Mouse (Mus musculus) heart, embryonic 15.5 days (tissue): ENCODE measurements at regions not wholly inside any gene's neighbourhood (a gene's known extent, or its start where the extent isn't known, plus 50 kb on each side); places are given as distances from the start of the nearest gene placed in this dataset.

Source experiments
- ATAC-seq: fragments of 200-750 bp; cut with Nextera tagmentation; replicated peaks from 2 replicates; pipeline ENCODE4 v1.8.0; 2017; ENCODE audit warnings: low read depth, moderate TSS enrichment; ENCODE audit not compliant: insufficient number of reproducible peaks, insufficient read depth, low FRiP score
- H3K27ac ChIP-seq: fragments of 300-500 bp; sonication (generic); 2 replicates; pipeline ENCODE4 v1.5.1; 2015; ENCODE audit warnings: mild to moderate bottlenecking, inconsistent platforms
- H3K27me3 ChIP-seq: fragments of 300-500 bp; sonication (generic); 2 replicates; pipeline ENCODE4 v1.6.1; 2015; ENCODE audit warnings: inconsistent platforms
- H3K36me3 ChIP-seq: fragments of 300-500 bp; sonication (generic); 2 replicates; pipeline ENCODE4 v1.6.1; 2015; ENCODE audit warnings: mild to moderate bottlenecking, inconsistent platforms
- H3K4me1 ChIP-seq: fragments of 300-500 bp; sonication (generic); replicated peaks from 2 replicates; pipeline ENCODE4 v1.6.1; 2015; ENCODE audit warnings: inconsistent platforms
- H3K4me2 ChIP-seq: fragments of 300-500 bp; sonication (generic); 2 replicates; pipeline ENCODE4 v1.6.1; 2015; ENCODE audit warnings: inconsistent platforms, mild to moderate bottlenecking, moderate library complexity
- H3K4me3 ChIP-seq: fragments of 300-500 bp; sonication (generic); 2 replicates; pipeline ENCODE4 v1.5.1; 2015; ENCODE audit warnings: mild to moderate bottlenecking, inconsistent platforms
- H3K9ac ChIP-seq: fragments of 300-500 bp; sonication (generic); 2 replicates; pipeline ENCODE4 v1.6.1; 2015; ENCODE audit warnings: mild to moderate bottlenecking, inconsistent platforms
- H3K9me3 ChIP-seq: fragments of 300-500 bp; sonication (generic); replicated peaks from 2 replicates; pipeline ENCODE4 v1.6.1; 2016; ENCODE audit warnings: inconsistent platforms
- WGBS: fragments of 180-500 bp; shearing (Covaris S2); methylation state at CpG from one replicate; pipeline ENCODE4 v1.1.7; 2015; ENCODE audit warnings: mixed read lengths; 5-methylcytosine and 5-hydroxymethylcytosine counted together

DNA sequence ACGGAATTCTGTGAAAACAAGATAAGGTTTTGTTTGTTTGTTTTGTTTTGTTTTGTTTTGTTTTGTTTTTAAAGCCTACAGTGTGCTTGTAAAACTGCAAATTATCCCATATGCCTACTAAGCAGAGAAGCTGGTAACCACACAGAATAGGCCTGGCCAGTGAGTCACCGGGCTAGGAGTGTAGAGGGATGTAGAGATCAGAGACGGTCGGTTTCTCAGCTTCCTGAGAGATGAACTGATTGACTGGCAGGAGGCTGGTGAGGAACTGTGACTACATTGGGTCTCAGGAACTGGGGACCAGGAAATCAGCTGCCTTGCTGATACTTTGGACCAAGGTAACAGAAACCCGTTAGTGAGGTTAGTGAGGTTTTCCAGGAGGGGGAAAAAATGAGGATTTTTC lies 100.6 kb upstream of the Hmga2 start:
- 58% methylated on average over 5 of the region's 5 CpGs for WGBS
- no peak overlapping the region for H3K4me2 ChIP-seq

DNA sequence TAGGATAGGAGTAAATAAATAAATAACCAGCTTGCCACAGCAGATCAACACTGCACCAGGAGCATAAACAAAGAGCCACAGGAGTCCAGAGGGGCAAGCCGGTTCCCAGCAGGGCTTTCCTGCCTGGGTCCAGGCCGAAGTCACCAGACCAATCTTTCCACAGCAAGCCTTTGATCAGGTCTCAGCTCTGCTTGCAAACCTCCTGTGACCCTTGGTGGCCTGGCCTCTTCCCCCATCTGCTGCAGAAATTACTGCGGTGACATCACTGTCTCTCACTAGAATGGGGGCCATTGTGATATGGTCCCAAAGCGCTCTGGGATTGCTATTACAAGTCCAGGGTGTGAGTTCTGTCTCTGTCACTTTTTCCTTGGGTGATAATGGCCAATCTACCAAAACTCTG lies 99.9 kb upstream of the Hmga2 start:
- 32% methylated on average over 4 of the region's 4 CpGs for WGBS
- Histone ChIP-seq H3K9ac (no peak overlapping the region), H3K9me3 (no peaks in the 10 kb centered on the region), H3K27ac (no peak overlapping the region), H3K36me3 (no peaks in the 10 kb centered on the region), H3K4me3 (no peak overlapping the region), H3K4me1 (peaks cover 3% of the 10 kb centered on the region; the same call in 1 of the 2 replicates), H3K4me2 (no peak overlapping the region), H3K27me3 (0 out of 2 replicates have a peak, but pooled peaks cover 3% of the 10 kb centered on the region)
- no peak for ATAC-seq

More for the DNA sequence above, 100.6 kb upstream of the Hmga2 start:
- Histone ChIP-seq H3K4me3 (no peak overlapping the region), H3K36me3 (no peaks in the 10 kb centered on the region), H3K4me1 (peaks cover 3% of the 10 kb centered on the region; the same call in 1 of the 2 replicates), H3K27me3 (0 out of 2 replicates have a peak, but pooled peaks cover 3% of the 10 kb centered on the region), H3K9me3 (no peaks in the 10 kb centered on the region), H3K9ac (no peak overlapping the region), H3K27ac (no peak overlapping the region)
- ATAC-seq: no peak

DNA sequence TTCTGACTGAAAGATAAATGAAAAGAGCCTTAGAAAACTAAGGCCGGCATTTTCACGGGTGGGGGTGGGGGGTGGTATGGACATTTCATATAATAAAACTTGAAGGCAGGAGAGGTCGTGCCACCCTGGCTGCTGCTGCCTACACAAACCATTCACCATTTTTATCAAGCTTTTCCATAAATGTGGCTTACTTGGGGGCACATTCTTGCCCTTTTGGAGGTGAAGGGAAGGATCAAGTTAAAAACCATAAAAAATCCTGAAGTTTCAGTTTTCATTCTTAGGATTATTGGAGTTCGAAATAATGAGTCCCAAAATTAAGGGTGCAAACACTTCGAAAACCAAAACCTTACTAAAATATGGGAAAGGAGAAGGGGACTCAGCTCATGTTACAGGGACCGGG lies 95.1 kb upstream of the Hmga2 start:
- no peak overlapping the region for H3K4me3 ChIP-seq
- no peaks in the 10 kb centered on the region for H3K36me3 ChIP-seq
- H3K9me3 ChIP-seq: no peaks in the 10 kb centered on the region
- ATAC-seq: no peak
- no peak overlapping the region for H3K9ac ChIP-seq
- WGBS: 8% methylated on average over 6 of the region's 6 CpGs
- H3K4me2 ChIP-seq: no peak overlapping the region
- no peak overlapping the region for H3K27ac ChIP-seq
- 0 out of 2 replicates have a peak, but pooled peaks cover 3% of the 10 kb centered on the region for H3K27me3 ChIP-seq
- peaks cover 3% of the 10 kb centered on the region; the same call in 1 of the 2 replicates for H3K4me1 ChIP-seq

DNA sequence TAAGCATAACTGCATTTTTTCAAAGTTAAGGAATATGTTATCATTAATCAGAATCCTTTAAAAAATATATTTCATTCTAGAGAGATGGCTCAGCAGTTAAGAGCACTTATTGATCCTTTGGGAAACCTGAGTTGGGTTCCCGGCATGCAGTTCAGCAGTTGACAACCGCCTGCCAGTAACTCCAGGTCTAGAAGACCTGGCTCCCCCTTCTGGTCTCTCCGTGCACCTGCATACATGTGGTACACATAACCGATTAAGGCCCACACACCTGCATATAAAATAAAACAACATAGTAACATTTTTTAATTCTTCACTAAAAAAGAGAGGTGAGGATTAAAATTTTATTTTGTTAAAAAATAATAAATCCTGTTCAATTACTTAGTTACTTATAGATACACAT lies 89.7 kb upstream of the Hmga2 start:
- H3K27me3 ChIP-seq: no peaks in the 10 kb centered on the region; the same call in 1 of the 2 replicates
- no peaks in the 10 kb centered on the region for H3K9me3 ChIP-seq
- no peak for ATAC-seq
- H3K27ac ChIP-seq: no peak overlapping the region
- no peaks in the 10 kb centered on the region for H3K36me3 ChIP-seq
- 97% methylated on average over 4 of the region's 4 CpGs for WGBS
- H3K4me3 ChIP-seq: no peak overlapping the region
- H3K9ac ChIP-seq: no peak overlapping the region
- H3K4me2 ChIP-seq: no peak overlapping the region
- peaks cover 12% of the 10 kb centered on the region for H3K4me1 ChIP-seq

DNA sequence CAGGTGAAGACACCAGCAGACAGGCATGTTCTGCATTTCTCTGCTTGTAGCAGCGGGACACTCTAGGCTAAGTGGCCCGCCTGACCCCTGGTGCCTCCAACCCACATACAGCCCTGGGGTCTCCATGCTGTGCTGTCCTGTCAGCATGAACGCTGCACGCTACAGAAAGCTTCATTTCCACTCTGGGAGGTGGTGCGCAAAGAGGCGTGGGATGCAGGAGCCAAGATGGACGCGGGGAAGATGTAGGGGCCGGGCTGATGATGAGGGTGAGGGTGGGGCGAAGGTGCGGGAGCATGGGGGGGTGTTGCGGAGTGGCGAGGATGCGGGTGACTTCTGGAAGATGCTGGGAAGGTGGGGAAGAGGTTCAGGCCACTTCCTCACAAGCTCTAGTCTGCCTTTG lies 88.6 kb upstream of the Hmga2 start:
- no peak overlapping the region for H3K9ac ChIP-seq
- no peak for ATAC-seq
- no peak overlapping the region for H3K27ac ChIP-seq
- peak overlapping the region; percentile 46 for H3K4me2 ChIP-seq
- no peaks in the 10 kb centered on the region for H3K36me3 ChIP-seq
- no peaks in the 10 kb centered on the region; the same call in 1 of the 2 replicates for H3K27me3 ChIP-seq
- 0 out of 2 replicates have a peak overlapping the region, but pooled peaks have one; percentile 19 for H3K4me3 ChIP-seq
- H3K4me1 ChIP-seq: peaks cover 12% of the 10 kb centered on the region
- H3K9me3 ChIP-seq: no peaks in the 10 kb centered on the region
- 26% methylated on average over 14 of the region's 14 CpGs for WGBS

DNA sequence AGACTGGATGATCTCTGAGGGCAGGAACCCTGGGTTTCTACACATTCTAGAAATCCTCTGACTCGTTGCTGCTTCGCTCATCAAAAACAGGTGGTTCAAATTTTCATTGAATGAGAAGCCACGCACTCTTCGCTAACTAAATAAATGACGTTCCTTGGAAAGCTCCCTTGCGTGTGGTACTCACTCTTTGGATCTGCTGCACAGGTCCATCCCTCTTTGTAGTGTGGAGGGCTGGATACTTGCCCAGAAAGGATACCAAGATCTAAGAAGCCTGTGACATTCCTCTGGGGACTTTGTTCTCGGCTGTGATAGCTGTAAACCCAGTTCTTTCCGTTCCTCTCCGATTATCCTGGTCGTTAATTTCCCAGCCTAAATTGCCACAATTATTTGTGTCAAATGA lies 87.7 kb upstream of the Hmga2 start:
- H3K9me3 ChIP-seq: no peaks in the 10 kb centered on the region
- H3K27me3 ChIP-seq: no peaks in the 10 kb centered on the region; the same call in 1 of the 2 replicates
- H3K4me2 ChIP-seq: 0 out of 2 replicates have a peak overlapping the region, but pooled peaks have one; percentile 25
- no peaks in the 10 kb centered on the region for H3K36me3 ChIP-seq
- WGBS: 26% methylated on average over 10 of the region's 10 CpGs
- H3K27ac ChIP-seq: no peak overlapping the region
- no peak overlapping the region for H3K4me3 ChIP-seq
- peaks cover 12% of the 10 kb centered on the region for H3K4me1 ChIP-seq
- ATAC-seq: no peak
- H3K9ac ChIP-seq: no peak overlapping the region

DNA sequence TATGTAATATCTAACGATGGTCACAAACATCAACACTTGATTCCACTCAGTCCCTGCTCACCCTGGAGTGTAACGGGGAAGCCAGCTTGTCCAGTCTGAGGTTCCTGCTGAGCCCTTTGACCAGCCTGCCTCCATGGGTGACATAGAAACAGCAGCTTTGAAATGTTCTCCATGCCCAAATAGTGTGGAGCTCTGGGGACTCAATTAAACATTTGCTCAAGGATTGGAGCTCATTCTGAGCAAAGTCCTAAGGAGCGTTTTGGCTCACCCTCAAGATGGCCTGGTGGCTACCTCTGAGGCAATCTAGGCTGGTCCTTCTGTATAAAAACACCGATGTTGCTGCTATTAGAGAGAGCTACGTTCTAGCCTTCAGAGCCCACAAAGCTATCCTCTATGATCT lies 85.6 kb upstream of the Hmga2 start:
- H3K9ac ChIP-seq: no peak overlapping the region
- 91% methylated on average over 5 of the region's 5 CpGs for WGBS
- H3K4me1 ChIP-seq: peaks cover 18% of the 10 kb centered on the region
- no peaks in the 10 kb centered on the region for H3K36me3 ChIP-seq
- no peak overlapping the region for H3K4me3 ChIP-seq
- no peaks in the 10 kb centered on the region for H3K9me3 ChIP-seq
- H3K27me3 ChIP-seq: no peaks in the 10 kb centered on the region; the same call in 1 of the 2 replicates
- H3K27ac ChIP-seq: no peak overlapping the region
- ATAC-seq: no peak
- H3K4me2 ChIP-seq: no peak overlapping the region

DNA sequence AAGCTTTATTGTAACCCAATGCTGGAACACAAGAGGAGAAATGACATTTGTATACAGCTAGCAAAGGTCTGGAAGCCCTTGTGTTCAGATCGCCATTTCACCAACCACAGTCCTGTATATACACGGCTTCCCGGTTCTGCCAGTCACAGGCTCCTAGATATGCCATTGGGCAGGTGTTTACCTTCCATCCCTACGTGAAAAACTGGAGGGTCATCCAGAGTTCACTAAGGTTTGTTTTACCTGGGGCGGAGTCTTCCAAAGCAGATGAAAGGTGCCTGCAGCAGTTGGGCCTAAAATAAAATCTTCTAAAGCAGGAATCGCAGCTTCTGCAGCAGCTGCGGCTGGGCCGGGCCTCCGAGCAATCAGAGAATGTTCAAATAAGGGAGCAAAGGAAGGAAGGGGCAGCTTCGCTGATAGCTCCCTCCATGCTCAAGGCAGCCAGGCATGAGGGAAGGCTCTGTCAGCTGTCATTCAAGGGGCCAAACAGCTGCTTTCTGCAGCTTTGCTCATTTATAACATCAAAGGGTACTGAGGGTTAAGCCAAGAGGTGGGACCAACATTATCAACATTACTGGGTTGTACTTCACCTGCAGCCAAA lies 81.7 kb upstream of the Hmga2 start:
- no peak for ATAC-seq
- no peak overlapping the region for H3K4me2 ChIP-seq
- no peaks in the 10 kb centered on the region; the same call in 1 of the 2 replicates for H3K27me3 ChIP-seq
- H3K36me3 ChIP-seq: no peaks in the 10 kb centered on the region
- H3K4me3 ChIP-seq: no peak overlapping the region
- no peak overlapping the region for H3K9ac ChIP-seq
- peaks cover 10% of the 10 kb centered on the region for H3K4me1 ChIP-seq
- H3K27ac ChIP-seq: no peak overlapping the region
- 41% methylated on average over 10 of the region's 10 CpGs for WGBS
- H3K9me3 ChIP-seq: no peaks in the 10 kb centered on the region

DNA sequence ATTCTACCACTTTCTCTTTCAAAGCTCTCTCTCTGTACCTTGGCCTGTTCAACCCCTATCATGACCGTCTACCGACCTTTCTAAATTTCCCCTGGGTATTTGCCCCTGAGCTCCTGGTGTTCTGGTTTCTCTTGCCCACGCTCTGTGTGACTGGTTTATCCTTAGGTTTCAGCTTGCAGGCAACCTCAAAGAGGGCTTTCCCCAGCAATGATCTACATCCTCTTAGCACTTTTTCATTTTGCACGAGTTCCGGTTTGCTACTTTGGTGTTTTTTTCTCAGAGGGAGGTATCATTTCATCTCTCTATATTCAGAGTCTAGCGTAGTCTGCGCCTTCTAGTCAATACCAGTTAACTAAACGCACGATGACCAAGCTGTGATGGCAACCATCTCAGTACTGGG lies 79.8 kb upstream of the Hmga2 start:
- no peak for ATAC-seq
- no peaks in the 10 kb centered on the region for H3K36me3 ChIP-seq
- 85% methylated on average over 9 of the region's 9 CpGs for WGBS
- H3K9me3 ChIP-seq: no peaks in the 10 kb centered on the region
- peaks cover 2% of the 10 kb centered on the region; the same call in 1 of the 2 replicates for H3K27me3 ChIP-seq
- H3K4me3 ChIP-seq: no peak overlapping the region
- peaks cover 23% of the 10 kb centered on the region for H3K4me1 ChIP-seq
- no peak overlapping the region for H3K27ac ChIP-seq
- H3K9ac ChIP-seq: no peak overlapping the region
- no peak overlapping the region for H3K4me2 ChIP-seq

DNA sequence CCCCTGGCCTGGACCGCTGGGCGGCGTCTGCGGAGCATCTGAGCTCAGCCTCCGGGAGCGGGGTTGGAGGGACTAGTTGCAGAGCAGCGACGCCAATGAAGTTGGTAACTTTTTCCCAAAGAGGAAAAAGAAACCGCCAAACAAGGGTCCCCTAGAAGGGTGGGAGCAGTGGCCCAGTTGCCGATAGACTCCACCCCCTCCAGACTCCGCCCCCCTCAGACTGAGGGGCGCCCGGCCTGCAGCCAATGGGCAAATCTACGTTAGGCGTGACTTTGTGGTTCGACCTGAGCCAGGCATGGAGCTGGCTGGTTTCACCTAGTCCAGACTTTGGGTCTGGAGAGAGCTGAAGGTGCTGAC lies 76.8 kb upstream of the Hmga2 start:
- Histone ChIP-seq H3K9me3 (no peaks in the 10 kb centered on the region), H3K9ac (peak overlapping the region; percentile 51), H3K36me3 (no peaks in the 10 kb centered on the region), H3K27me3 (peaks cover 5% of the 10 kb centered on the region; the same call in 1 of the 2 replicates), H3K4me1 (peaks cover 19% of the 10 kb centered on the region), H3K4me2 (peak overlapping the region; percentile 98), H3K4me3 (peak overlapping the region; percentile 57), H3K27ac (no peak overlapping the region)
- WGBS: 2% methylated on average over 16 of the region's 16 CpGs
- ATAC-seq: no peak

DNA sequence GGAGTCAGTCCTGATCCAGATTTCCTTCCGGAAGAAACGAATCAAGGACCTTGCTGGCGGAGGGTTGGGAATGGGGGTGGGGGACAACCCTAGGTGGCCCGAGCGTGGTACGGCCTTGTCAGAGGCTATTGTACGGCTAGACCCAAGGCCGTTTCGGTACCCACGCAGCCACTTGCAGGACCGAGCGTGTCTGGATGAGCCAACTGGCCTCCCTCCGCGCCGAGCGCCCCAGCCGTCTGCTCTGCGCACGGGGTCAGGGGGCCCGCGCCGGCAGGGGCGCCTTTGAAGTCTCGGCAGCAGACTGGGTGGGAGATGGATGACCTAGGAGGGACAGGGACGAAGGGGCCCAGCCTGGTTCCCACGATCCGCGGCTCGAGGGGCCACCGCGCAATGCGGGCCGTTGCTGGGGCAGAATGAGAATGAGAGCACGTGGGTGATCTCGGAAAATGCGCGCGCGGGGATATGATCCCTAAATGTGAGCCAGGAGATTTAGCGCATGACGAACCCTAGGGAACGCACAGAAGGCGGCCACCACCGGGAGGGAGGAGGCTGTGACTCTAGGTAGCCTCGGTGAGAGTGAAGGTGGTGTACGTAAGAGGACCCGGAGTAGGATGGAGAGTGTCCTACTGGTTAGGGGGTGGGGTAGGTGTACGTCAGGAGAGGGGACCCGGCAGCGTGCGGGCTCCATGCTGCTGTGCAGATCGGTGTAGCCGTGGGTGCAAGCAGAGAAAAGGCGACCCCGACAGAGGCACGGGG lies 76.2 kb upstream of the Hmga2 start:
- Histone ChIP-seq H3K4me3 (peak overlapping the region; percentile 57), H3K27me3 (peaks cover 5% of the 10 kb centered on the region; the same call in 1 of the 2 replicates), H3K4me1 (peaks cover 17% of the 10 kb centered on the region), H3K4me2 (peak overlapping the region; percentile 98), H3K36me3 (no peaks in the 10 kb centered on the region), H3K27ac (no peak overlapping the region), H3K9ac (peak overlapping the region; percentile 51), H3K9me3 (no peaks in the 10 kb centered on the region)
- peak; percentile 70 for ATAC-seq
- under 1% methylated on average over 56 of the region's 56 CpGs for WGBS
